9 mouse cellular contexts compared by ENCODE assay signal in the genomic region with DNA sequence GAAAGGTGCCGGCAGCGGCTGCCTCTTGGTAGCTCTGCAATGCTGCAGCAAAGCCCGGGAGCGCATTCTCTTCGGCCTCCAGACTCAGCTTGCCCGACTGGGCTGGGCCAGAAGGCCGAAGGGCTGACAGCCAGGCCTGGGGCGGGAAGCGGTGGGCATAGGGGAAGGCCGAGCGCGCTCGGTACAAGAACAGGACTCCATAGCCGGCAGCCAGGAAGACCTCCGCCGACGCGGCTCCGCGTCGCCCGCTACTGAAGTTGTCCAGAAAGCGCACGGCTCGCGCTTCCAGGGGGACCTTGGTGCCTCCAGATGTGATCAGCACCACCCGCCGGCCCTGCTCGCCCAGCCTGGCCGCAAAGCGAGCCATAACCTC. TPM values are rescaled to one million over a fixed set of nuclear protein-coding genes. Genes with fewer than 3 reads are reported as not detected.
DNase-seq lines count a peak whose midpoint lies in the region; ATAC-seq and TF ChIP-seq lines count a peak whose summit lies in the region.
"Had no signal": no experiment of that assay in that cellular context is flagged by ENCODE, and none has a peak within 500 bp of the region (broad histone marks: within the 10 kb centered on the region; RNA-seq: fewer than 3 reads in every experiment).

No protein-coding gene starts in this region.

- TF ChIP-seq EP300 in heart, postnatal 0 days (IDR thresholded peaks at IDR 0.05; ENCODE audit: low read depth) = no peak
- TF ChIP-seq EP300 in liver, postnatal 0 days (IDR thresholded peaks at IDR 0.05; ENCODE audit: low read depth) = no peak

- no peaks in the 10 kb centered on the region for H3K9me3 ChIP-seq in heart, postnatal 0 days (replicated peaks; ENCODE audit: control insufficient read depth, low read length)
- no peaks in the 10 kb centered on the region for H3K9me3 ChIP-seq in liver, postnatal 0 days (ENCODE audit: low read length)
- no peaks in the 10 kb centered on the region for H3K9me3 ChIP-seq in stomach, embryonic 16.5 days (replicated peaks; ENCODE audit: control insufficient read depth, low read length)

- peak overlapping the region; percentile 88 for H3K27ac ChIP-seq in testis, adult 2 months (ENCODE audit: control insufficient read depth, insufficient read depth, low read depth, low read length)
- peak overlapping the region; percentile 90 for H3K27ac ChIP-seq in heart, postnatal 0 days (ENCODE audit: low read depth)
- peak overlapping the region; percentile 92 for H3K27ac ChIP-seq in liver, postnatal 0 days (ENCODE audit: low read depth)
- peak overlapping the region; percentile 83; the same call in 1 of the 2 replicates for H3K27ac ChIP-seq in stomach, embryonic 16.5 days (ENCODE audit: low read length)

- peak overlapping the region; percentile 67 for H3K4me2 ChIP-seq in heart, postnatal 0 days (ENCODE audit: low read depth, low read length)
- peak overlapping the region; percentile 94 for H3K4me2 ChIP-seq in liver, postnatal 0 days (ENCODE audit: low read depth, low read length)
- peak overlapping the region; percentile 91 for H3K4me2 ChIP-seq in stomach, embryonic 16.5 days (ENCODE audit: low read depth, low read length)

- no peak for TF ChIP-seq POLR2A in testis, adult 2 months (IDR thresholded peaks at IDR 0.05; ENCODE audit: control insufficient read depth, low read depth, low read length)

- H3K4me3 ChIP-seq in testis, adult 2 months (ENCODE audit: control insufficient read depth, low read depth, low read length) = peak overlapping the region; percentile 92
- peak overlapping the region; percentile 70 for H3K4me3 ChIP-seq in heart, postnatal 0 days (ENCODE audit: low read depth, low read length)
- peak overlapping the region; percentile 69 for H3K4me3 ChIP-seq in liver, postnatal 0 days (ENCODE audit: low read depth, low read length)
- peak overlapping the region; percentile 62 for H3K4me3 ChIP-seq in stomach, embryonic 16.5 days (replicated peaks; ENCODE audit: low read length)

- H3K36me3 ChIP-seq in testis, adult 2 months (ENCODE audit: control insufficient read depth, insufficient read depth, low read length) = no peaks in the 10 kb centered on the region
- no peaks in the 10 kb centered on the region; the same call in 1 of the 2 replicates for H3K36me3 ChIP-seq in heart, postnatal 0 days (replicated peaks; ENCODE audit: control insufficient read depth, insufficient read depth, low read length)
- H3K36me3 ChIP-seq in liver, postnatal 0 days (replicated peaks; ENCODE audit: insufficient read depth, low read length) = no peaks in the 10 kb centered on the region; the same call in 1 of the 2 replicates
- H3K36me3 ChIP-seq in stomach, embryonic 16.5 days (ENCODE audit: control insufficient read depth, insufficient read depth, low read length) = no peaks in the 10 kb centered on the region

- H3K27me3 ChIP-seq in testis, adult 2 months (ENCODE audit: control insufficient read depth, insufficient read depth, low read length) = no peaks in the 10 kb centered on the region
- no peaks in the 10 kb centered on the region for H3K27me3 ChIP-seq in heart, postnatal 0 days (ENCODE audit: control insufficient read depth, insufficient read depth, low read length)
- H3K27me3 ChIP-seq in liver, postnatal 0 days (ENCODE audit: insufficient read depth, low read length) = no peaks in the 10 kb centered on the region
- H3K27me3 ChIP-seq in stomach, embryonic 16.5 days (ENCODE audit: control insufficient read depth, insufficient read depth, low read length) = no peaks in the 10 kb centered on the region

- ATAC-seq in heart, postnatal 0 days (ENCODE audit: insufficient read depth, low read depth) = peak; percentile 29
- ATAC-seq in liver, postnatal 0 days = peak; percentile 18
- peak; percentile 52 for ATAC-seq in stomach, embryonic 16.5 days (ENCODE audit: insufficient read depth, low FRiP score)

- WGBS in heart, postnatal 0 days = 0% methylated on average over 31 of the region's 31 CpGs
- under 1% methylated on average over 31 of the region's 31 CpGs for WGBS in liver, postnatal 0 days (ENCODE audit: insufficient replicate concordance)
- 1% methylated on average over 31 of the region's 31 CpGs for WGBS in stomach, embryonic 16.5 days

- DNase-seq in cerebellum, postnatal 10 days = peak; percentile 74 to 77
- no peak for DNase-seq in cerebellum, adult 8-10 months
- no peak for DNase-seq in testis, postnatal 14 days (ENCODE audit: low spot score)
- DNase-seq in heart, postnatal 0 days (ENCODE audit: low spot score) = no peak
- no peak for DNase-seq in liver, postnatal 0 days
- no peak for DNase-seq in ovary, postnatal 10 days (ENCODE audit: low spot score)

- no peak for TF ChIP-seq CTCF in testis, adult 2 months (IDR thresholded peaks at IDR 0.05; ENCODE audit: control insufficient read depth, insufficient read depth, insufficient replicate concordance, low read depth, low read length)
- TF ChIP-seq CTCF in heart, postnatal 0 days (IDR thresholded peaks at IDR 0.05; ENCODE audit: low read depth) = no peak
- no peak for TF ChIP-seq CTCF in liver, postnatal 0 days (IDR thresholded peaks at IDR 0.05; ENCODE audit: low read depth)

- peak overlapping the region; percentile 57 for H3K9ac ChIP-seq in heart, postnatal 0 days (replicated peaks; ENCODE audit: low read depth, low read length)
- H3K9ac ChIP-seq in liver, postnatal 0 days (replicated peaks) = peak overlapping the region; percentile 84
- peak overlapping the region; percentile 81 for H3K9ac ChIP-seq in stomach, embryonic 16.5 days (ENCODE audit: low read length)

- H3K4me1 ChIP-seq in testis, adult 2 months (ENCODE audit: control insufficient read depth, insufficient read depth, low read length) = peaks cover 13% of the 10 kb centered on the region
- H3K4me1 ChIP-seq in heart, postnatal 0 days (ENCODE audit: control insufficient read depth, insufficient read depth) = peaks cover 16% of the 10 kb centered on the region
- H3K4me1 ChIP-seq in liver, postnatal 0 days (ENCODE audit: insufficient read depth) = peaks cover 51% of the 10 kb centered on the region
- H3K4me1 ChIP-seq in stomach, embryonic 16.5 days (ENCODE audit: control insufficient read depth, insufficient read depth, low read length) = peaks cover 17% of the 10 kb centered on the region

RNA-seq across cellular contexts. Expression of a gene that starts 0.3 kb away (rescaled TPM):
- polyA plus RNA-seq in testis, adult 2 months (2012; rRNA removed) = 4.8 and 5.3 TPM in 2 replicates
- total RNA-seq in heart, postnatal 0 days (2014; rRNA removed; ENCODE audit: low replicate concordance) = 17.4 and 22.5 TPM in 2 replicates
- polyA plus RNA-seq in heart, postnatal 0 days (2015; fragmentation: Nextera tagmentation; extraction: Ambion mirVana) = 39.3 and 40.0 TPM in 2 replicates
- 33.0 and 37.0 TPM in 2 replicates for polyA plus RNA-seq in liver, postnatal 0 days (2015; fragmentation: Nextera tagmentation; extraction: Ambion mirVana)
- 32.5 and 34.6 TPM in 2 replicates for polyA plus RNA-seq in stomach, embryonic 16.5 days (2015; fragmentation: Nextera tagmentation; extraction: Ambion mirVana)

RNA-seq across cellular contexts. Expression of a gene that starts 0.7 kb away (rescaled TPM):
- 89.5 and 104 TPM in 2 replicates for polyA plus RNA-seq in testis, adult 2 months (2012; rRNA removed)
- not detected in 2 replicates for total RNA-seq in heart, postnatal 0 days (2014; rRNA removed; ENCODE audit: low replicate concordance)
- 0.21 and 0.37 TPM in 2 replicates for polyA plus RNA-seq in heart, postnatal 0 days (2015; fragmentation: Nextera tagmentation; extraction: Ambion mirVana)
- polyA plus RNA-seq in liver, postnatal 0 days (2015; fragmentation: Nextera tagmentation; extraction: Ambion mirVana) = 1.3 TPM in 2 replicates
- 0.21 and 0.70 TPM in 2 replicates for polyA plus RNA-seq in stomach, embryonic 16.5 days (2015; fragmentation: Nextera tagmentation; extraction: Ambion mirVana)
- total RNA-seq: gastrocnemius, adult 8-10 months had no signal

RNA-seq across cellular contexts. Expression of a gene that starts 6.6 kb away (rescaled TPM):
- 182 and 206 TPM in 2 replicates for polyA plus RNA-seq in testis, adult 2 months (2012; rRNA removed)
- not detected in 2 replicates for total RNA-seq in heart, postnatal 0 days (2014; rRNA removed; ENCODE audit: low replicate concordance)
- 2.1 and 2.3 TPM in 2 replicates for polyA plus RNA-seq in heart, postnatal 0 days (2015; fragmentation: Nextera tagmentation; extraction: Ambion mirVana)
- polyA plus RNA-seq in liver, postnatal 0 days (2015; fragmentation: Nextera tagmentation; extraction: Ambion mirVana) = 2.4 and 2.9 TPM in 2 replicates
- 4.7 and 6.7 TPM in 2 replicates for polyA plus RNA-seq in stomach, embryonic 16.5 days (2015; fragmentation: Nextera tagmentation; extraction: Ambion mirVana)

Comparison
In these comparisons a context has a peak if more than half of its experiments do, and no peak if none do; other contexts are left out.
1. DNase-seq: peak in cerebellum, postnatal 10 days (2 of 2); none in cerebellum, adult 8-10 months (single experiment), testis, postnatal 14 days (single experiment), heart, postnatal 0 days (single experiment), liver, postnatal 0 days (single experiment) and ovary, postnatal 10 days (single experiment).
2. RNA of a gene that starts 0.7 kb away (polyA plus RNA-seq): 89.5 to 104 TPM in testis, adult 2 months; 1.3 TPM in liver, postnatal 0 days, 0.21 to 0.37 TPM in heart, postnatal 0 days and 0.21 to 0.70 TPM in stomach, embryonic 16.5 days; every median in the first group is over 10 times any median in the second.
3. RNA of a gene that starts 6.6 kb away (polyA plus RNA-seq): 182 to 206 TPM in testis, adult 2 months; 4.7 to 6.7 TPM in stomach, embryonic 16.5 days, 2.4 to 2.9 TPM in liver, postnatal 0 days and 2.1 to 2.3 TPM in heart, postnatal 0 days; every median in the first group is over 10 times any median in the second.
4. Peak in every context shown above with its lines, with median percentiles within 50 percentile points of each other: H3K27ac ChIP-seq, H3K4me3 ChIP-seq, ATAC-seq, H3K4me2 ChIP-seq and H3K9ac ChIP-seq.